Mouse (Mus musculus): Measurements from ENCODE around the gene Klra7. TPM values are rescaled to one million over a fixed set of nuclear protein-coding genes. Genes with fewer than 3 reads are reported as not detected.

The Klra7 gene
- total RNA-seq (2023) = not detected

GRCm38 (mm10) chr6:130233222-130233621, at the start of gene Klra7:
Gene Klra7 (minus strand): TSS chr6:130233322.

GRCm38 (mm10) chr6:130281828-130282227, 48.7 kb upstream of the Klra7 start, which contains the start of gene Klra10:
Gene Klra10 (minus strand): TSS chr6:130281928.

GRCm38 (mm10) chr6:130193012-130193411, 40.1 kb downstream of the Klra7 start, which contains the start of gene Klra9:
Gene Klra9 (minus strand): TSS chr6:130193112.

Other genes with a start within 250 kb of the Klra7 start
- not detected for gene Klra6, start 206.4 kb downstream of the Klra7 start, total RNA-seq (2023)
- gene Klra4, start 166.1 kb downstream of the Klra7 start, total RNA-seq (2023) = under 1 TPM in 1 of 2 experiments, not detected in 1; 0.39 TPM
- 1 to 10 TPM; 3.4 to 4.3 TPM for gene Klra8, start 103.4 kb downstream of the Klra7 start, total RNA-seq (2023)
- gene Klra9, start 40.2 kb downstream of the Klra7 start, total RNA-seq (2023) = 1 to 10 TPM in 1 of 2 experiments, under 1 TPM in 1; 0.97 to 2.6 TPM
- 1 to 10 TPM; 4.4 to 5.2 TPM for gene Klra10, start 48.6 kb upstream of the Klra7 start, total RNA-seq (2023)
- 1 to 10 TPM; 2.2 to 2.7 TPM for gene Klra3, start 104.3 kb upstream of the Klra7 start, total RNA-seq (2023)
- gene Klra1, start 153.6 kb upstream of the Klra7 start, total RNA-seq (2023) = not detected

Data from monocyte, adult 59 days (primary cell).